Mouse (Mus musculus): Measurements from ENCODE around the gene Hspa1a.
"Not testable (repeated sequence)": the region's sequence is repeated elsewhere in the genome, so short reads cannot be mapped to it uniquely, and the experiment has no call there.

Hspa1a gene

DNA sequence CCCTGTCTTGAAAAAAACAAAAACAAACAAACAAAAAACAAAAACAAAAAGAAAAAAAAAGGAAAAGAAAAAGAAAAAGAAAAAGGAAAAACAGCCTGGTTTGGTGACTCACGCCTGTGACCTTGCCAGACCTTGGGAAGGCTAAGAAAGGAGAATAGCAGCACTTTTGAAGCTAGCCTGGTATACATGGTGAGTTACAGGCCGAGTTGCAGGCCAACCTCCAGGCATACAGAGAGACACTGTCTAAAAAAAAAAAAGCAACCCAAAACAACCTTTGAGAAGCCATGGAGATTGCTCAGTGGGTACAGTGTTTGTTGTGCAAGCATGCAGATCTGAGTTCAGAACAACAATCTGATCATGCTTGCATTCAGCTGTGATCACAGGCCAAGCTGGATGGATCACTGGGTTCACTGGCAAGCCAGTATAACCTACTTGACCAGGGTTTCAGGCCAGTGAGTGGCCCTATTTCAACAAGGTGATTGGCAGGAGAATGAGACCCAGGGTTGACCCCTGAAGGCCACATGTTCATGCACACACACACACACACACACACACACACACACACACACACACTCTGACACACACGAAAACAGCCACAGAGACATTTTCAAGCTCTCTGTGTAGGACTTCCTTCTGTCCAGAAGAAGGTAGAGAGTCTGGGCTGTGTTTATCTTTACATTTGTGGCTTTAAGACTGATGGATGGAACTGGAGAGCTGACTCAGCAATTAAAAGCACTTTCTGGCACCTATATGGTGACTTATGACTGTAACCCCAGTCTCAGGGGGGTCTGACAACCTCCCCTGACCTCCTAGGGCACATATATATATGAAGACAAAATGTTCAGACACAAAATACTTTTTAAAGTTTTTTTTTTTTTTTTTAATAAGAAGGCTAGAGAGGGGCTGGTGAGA, 3.9 kb upstream of the Hspa1a start:
- in situ Hi-C loops (cut with MseI, MboI): no loop called here

DNA sequence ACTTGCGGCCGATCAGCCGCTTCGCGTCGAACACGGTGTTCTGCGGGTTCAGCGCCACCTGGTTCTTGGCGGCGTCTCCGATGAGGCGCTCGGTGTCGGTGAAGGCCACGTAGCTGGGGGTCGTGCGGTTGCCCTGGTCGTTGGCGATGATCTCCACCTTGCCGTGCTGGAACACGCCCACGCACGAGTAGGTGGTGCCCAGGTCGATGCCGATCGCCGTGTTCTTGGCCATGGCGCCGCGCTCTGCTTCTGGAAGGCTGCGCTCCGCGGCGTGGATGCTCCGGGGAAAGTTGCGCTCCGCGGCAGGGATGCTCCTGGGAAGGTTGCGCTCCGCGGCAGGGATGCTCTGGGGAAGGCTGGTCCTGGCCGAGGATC, 275 bp downstream of the Hspa1a start:
- in situ Hi-C loops (cut with MseI, MboI): not testable (repeated sequence)

DNA sequence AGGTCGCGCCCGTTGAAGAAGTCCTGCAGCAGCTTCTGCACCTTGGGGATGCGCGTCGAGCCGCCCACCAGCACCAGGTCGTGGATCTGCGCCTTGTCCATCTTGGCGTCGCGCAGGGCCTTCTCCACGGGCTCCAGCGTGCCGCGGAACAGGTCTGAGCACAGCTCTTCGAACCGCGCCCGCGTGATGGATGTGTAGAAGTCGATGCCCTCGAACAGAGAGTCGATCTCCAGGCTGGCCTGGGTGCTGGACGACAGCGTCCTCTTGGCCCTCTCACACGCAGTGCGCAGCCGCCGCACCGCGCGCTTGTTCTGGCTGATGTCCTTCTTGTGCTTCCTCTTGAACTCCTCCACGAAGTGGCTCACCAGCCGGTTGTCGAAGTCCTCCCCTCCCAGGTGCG, 1.1 kb downstream of the Hspa1a start:
- in situ Hi-C loops (cut with MseI, MboI): not testable (repeated sequence)

DNA sequence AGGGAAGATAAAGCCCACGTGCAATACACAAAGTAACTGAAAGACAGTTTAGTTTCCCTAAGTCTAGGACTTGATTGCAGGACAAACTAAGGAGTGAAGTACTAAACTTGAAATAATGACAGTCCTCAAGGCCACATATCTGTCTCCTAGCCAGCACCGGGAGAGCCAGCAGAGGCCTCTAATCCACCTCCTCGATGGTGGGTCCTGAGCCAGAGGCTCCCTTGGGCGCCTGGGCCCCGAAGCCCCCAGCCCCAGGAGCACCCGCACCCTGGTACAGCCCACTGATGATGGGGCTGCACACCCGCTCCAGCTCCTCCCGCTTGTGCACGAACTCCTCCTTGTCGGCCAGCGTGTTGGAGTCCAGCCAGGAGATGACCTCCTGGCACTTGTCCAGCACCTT, 2.1 kb downstream of the Hspa1a start, which contains the start of gene Gm20481:
TSS of gene Gm20481 (plus strand) at position 91 of the 400 bp plus-strand sequence.
- in situ Hi-C loops (cut with MseI, MboI): not testable (repeated sequence)

DNA sequence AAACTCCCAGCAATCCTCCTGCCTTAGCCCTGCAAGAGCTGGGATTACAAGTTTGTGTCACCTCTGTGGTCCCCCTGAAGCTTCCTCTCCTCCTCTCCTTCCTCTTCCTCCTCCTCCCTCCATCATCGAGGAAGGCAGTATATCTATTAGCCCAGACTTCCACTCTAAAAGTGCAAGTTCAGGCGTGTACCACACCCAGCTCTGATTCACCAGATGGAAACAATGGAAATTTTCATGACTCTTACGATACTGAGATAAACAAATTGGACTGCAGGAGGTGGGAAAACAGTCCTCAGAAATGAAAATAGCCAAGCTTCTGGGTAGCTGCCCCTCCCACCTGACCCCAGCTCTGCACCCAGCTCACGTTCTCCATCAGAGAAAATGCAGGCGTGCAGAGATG, 6.3 kb downstream of the Hspa1a start:
- in situ Hi-C loops (cut with MseI, MboI): no loop called here

DNA sequence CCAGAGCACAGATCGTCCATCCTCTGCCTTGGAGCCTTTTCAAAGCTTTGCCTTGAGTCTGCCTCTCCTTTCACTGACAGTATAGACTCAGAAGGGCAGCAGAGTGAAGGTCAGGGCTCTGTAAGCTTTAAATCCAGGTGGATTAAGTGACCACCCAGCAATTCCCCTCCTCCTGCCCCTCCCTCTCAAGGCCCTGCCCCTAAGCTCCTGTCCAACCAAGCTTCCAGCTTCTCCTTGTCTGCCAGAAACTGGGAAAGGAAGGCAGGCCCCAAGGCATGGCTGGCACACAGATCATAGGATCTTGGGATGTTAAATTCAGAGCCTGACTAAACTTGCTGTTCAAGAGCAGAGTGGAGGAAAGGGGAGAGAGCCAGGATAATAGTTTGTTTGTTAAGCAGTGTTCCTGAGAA, 7.3 kb downstream of the Hspa1a start:
- in situ Hi-C loops (cut with MseI, MboI): no loop called here

DNA sequence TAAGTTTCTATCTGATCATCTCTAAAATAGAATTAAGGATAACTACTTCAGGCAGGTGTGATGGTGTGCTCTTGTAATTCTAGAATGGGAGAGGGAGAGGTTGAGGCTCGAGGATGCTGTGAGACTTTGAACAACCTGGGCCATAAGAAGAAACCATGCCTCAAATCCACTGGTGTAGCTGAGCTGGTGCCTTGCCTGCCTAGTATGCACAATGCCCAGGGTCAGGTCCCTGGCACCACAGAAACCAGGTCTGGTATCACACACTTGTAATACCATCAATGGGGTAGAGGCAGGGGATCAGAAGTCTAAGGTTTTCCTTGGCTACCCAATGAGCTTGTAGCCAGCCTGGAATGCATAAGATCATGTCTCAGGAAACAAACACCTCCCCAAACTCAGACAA, 9.1 kb downstream of the Hspa1a start:
- in situ Hi-C loops (cut with MseI, MboI): no loop called here

DNA sequence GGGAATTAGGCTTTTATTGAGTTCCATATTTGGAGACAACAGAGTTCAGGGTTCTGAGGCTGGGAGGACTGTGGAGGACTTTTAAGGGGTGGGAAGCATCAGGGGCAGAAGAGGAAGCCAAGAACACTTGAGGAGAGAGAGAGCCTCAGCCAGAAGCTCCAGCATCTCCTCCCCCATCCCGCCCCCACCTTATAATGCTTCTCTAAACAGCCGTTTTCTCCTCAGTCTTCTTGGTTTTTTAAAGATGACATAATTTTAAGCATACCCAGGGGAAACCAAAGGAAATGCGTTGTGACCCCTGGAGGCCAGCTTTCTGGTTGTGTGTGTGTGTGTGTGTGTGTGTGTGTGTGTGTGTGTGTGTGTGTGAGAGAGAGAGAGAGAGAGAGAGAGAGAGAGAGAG, 9.8 kb downstream of the Hspa1a start:
- in situ Hi-C loops (cut with MseI, MboI): no loop called here

DNA sequence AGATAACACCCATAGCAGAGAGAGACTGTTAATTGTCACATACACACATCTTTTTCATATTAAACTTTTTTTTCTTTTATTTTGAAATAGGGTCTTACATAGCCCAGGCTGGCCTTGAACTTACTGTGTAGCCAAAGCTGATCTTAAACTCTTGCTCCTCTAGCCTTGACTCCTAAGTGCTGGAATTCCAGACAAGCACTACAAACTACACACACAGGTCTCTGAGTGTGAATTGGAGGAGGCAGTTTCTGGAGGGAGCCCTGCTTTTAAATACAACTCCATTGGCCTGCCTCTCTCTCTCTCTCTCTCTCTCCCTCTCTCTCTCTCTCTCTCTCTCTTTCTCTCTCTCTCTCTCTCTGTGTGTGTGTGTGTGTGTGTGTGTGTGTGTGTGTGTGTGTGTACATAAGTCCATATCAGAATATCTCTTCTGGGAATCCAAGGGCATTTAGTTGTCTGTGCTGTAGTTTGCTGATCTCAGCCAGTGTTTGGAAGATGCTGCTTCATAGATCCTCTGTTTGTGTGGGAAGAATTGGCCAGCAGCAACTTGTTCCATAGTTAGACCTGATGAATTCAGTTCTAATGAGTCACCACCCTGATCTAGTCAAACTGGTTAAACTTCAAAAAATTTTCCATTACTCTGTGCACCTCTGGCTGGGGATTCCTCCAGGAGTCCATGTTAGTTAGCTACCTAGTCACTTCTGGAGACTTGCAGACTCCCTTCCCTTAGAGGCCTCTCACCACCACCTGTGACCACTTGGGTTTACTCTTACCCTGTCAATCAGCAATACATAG, 11.1 kb downstream of the Hspa1a start:
- in situ Hi-C loops (cut with MseI, MboI): no loop called here

DNA sequence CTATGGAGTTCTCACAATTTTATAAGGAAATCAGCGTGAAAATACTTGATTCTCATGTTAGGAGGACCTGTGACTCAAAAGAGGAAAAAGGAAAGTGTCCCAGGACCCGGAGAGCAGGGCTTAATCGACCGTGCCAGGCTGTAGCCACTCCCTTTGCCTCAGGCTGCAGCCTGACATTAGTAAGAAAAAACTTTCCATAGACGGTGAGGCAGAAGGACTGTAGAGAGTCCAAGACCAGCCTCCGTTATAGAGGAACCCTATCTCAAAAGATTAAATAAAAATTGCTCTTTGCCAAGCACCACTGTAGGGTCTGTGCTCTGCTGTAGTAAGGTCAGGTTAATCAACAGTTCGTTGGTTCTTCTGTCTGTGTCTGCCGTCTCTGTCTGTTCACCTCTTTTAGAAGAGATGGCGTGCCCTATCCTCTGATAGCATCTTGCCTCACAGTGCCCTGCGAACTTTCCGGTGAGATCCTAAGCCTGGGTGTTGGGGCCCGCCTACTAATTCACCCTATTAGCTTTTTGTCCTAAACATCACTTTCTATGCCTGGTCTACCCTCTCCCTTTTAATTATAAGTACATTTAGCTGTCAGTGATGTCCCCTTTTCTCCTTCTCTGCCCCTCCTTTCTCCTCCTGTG, 12.0 kb downstream of the Hspa1a start:
- in situ Hi-C loops (cut with MseI, MboI): no loop called here

DNA sequence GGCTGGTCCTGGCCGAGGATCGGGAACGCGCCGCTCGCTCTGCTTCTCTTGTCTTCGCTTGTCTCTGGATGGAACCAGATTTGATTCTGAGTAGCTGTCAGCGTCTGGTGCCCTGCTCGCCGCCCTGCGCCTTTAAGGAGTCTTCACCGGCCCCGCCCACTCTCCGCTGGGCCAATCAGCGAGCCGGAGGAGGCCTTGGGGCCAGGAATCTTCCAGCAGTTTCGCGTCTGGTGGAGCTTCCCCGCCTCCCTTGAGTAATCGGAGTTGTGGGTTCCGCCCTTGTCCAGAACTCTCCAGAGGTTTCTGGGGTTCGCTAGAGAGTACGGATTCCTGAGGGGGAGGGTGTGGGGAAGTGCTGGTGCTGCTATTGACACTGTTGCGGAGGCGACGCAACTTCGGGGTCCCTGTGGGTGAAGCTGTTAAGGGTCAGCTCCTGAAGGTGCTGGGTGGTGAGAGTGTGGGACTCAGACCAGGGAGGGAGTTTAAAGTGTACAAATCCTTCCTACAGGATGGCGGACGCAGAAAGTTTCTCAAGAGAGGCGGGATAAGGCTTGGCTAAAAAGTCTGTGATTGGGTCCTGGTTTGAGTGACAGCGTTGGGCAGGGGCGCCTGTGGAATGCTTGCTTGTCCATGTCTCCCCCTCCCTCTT, 12.7 kb downstream of the Hspa1a start, which contains the start of gene Hspa1b:
TSS of gene Hspa1b (minus strand) at position 109 of the 649 bp plus-strand sequence.
- in situ Hi-C loops (cut with MseI, MboI): not testable (repeated sequence)

DNA sequence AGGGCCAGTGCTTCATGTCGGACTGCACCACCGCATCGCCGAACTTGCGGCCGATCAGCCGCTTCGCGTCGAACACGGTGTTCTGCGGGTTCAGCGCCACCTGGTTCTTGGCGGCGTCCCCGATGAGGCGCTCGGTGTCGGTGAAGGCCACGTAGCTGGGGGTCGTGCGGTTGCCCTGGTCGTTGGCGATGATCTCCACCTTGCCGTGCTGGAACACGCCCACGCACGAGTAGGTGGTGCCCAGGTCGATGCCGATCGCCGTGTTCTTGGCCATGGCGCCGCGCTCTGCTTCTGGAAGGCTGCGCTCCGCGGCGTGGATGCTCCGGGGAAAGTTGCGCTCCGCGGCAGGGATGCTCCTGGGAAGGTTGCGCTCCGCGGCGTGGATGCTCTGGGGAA, 13.2 kb downstream of the Hspa1a start:
- in situ Hi-C loops (cut with MseI, MboI): not testable (repeated sequence)

DNA sequence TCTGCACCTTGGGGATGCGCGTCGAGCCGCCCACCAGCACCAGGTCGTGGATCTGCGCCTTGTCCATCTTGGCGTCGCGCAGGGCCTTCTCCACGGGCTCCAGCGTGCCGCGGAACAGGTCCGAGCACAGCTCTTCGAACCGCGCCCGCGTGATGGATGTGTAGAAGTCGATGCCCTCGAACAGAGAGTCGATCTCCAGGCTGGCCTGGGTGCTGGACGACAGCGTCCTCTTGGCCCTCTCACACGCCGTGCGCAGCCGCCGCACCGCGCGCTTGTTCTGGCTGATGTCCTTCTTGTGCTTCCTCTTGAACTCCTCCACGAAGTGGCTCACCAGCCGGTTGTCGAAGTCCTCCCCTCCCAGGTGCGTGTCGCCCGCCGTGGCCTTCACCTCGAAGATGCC, 14.0 kb downstream of the Hspa1a start:
- in situ Hi-C loops (cut with MseI, MboI): not testable (repeated sequence)

DNA sequence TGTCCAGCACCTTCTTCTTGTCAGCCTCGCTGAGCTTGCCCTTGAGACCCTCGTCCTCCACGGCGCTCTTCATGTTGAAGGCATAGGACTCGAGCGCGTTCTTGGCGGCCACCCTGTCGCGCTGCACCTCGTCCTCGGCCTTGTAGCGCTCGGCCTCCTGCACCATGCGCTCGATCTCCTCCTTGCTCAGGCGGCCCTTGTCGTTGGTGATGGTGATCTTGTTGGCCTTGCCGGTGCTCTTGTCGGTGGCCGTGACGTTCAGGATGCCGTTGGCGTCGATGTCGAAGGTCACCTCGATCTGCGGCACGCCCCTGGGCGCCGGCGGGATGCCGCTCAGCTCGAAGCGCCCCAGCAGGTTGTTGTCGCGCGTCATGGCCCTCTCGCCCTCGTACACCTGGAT, 14.7 kb downstream of the Hspa1a start:
- in situ Hi-C loops (cut with MseI, MboI): not testable (repeated sequence)

DNA sequence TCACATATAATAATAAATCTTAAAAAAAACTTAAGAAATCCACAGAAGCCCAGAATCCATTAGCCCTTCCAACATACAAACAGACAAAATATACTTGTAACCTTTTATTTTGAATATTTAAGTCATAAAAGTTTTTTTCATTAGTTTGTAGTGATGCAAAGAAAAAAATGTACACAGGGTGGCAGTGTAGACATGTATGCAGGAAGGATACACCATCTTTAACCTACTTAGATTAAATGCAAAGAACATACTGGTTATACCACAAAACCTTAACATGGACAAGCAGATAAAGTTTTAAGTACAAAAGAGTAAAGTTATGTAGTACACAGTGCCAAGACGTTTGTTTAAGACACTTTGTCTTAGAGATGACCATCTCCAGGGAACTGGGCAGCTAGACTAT, 15.6 kb downstream of the Hspa1a start:
- in situ Hi-C loops (cut with MseI, MboI): no loop called here

DNA sequence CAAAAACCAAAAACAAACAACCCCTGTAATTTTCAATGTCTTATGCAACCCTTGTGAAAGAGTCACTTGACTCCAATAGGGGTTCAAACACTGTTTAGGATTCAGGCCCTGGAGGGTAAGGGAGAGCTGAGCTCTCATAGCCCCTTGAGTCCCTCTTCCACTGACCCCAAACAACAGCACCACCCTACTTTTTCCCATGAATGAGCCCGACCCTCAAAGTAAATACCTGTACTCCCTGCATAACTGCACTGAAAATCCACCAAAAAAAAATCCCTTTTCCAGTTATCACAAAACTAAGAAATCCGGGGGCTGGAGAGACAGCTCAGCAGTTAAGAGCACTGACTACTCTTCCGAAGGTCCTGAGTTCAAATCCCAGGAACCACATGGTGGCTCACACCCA, 16.1 kb downstream of the Hspa1a start:
- in situ Hi-C loops (cut with MseI, MboI): no loop called here

DNA sequence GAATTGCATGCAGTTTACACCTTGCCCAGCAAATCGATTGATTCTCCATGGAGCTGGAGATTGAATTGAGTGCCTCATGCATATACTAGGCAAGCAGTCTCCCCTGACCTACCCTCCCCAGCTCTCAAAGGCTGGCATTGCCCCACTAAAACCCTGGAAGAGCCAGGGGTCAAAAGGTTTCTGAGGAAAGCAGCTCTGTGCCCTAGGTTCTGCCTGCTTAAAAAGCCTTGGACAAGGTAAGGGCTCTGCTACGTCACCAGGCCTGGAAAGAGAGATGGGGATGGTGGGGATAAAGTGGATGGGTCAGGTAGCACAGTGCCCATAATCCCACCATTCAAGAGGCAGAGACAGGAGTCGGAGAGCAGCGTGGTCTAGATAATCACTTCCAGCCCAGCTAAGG, 17.1 kb downstream of the Hspa1a start:
- in situ Hi-C loops (cut with MseI, MboI): no loop called here

DNA sequence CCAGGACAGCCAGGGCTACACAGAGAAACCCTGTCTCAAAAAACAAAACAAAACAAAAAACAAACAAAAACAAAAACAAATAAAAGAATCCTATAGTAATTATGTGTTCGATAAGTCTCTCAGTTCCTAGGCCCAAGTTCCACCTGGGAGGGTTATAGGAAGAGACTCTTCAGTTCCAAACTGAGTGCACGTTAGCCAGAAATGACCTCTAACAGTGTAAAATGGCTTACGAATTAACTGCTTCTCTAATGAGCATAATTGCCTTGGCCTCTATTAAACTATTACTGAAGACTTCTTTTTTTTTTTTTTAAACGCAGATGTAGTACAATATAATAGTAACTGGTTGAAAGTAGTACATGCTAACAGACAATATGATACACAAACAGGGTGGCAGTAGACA, 18.1 kb downstream of the Hspa1a start:
- in situ Hi-C loops (cut with MseI, MboI): no loop called here

DNA sequence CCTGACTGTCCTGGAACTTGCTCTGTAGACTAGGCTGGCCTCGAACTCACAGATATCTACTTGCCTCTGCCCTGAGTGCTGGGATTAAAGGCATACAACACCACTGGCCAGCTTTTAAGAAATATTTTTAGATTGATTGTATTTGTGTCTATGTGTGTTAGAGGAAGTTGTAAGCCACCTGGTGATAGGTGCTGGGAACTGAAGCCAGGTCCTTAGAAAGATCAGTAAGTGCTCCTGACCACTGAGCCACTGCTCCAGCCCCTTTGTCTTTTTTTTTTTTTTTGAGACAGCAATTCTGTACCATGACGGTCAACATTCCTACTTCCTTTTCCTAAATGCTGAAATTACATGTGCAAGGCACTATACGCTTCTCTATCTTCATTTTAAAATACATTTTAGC, 18.7 kb downstream of the Hspa1a start:
- in situ Hi-C loops (cut with MseI, MboI): no loop called here

DNA sequence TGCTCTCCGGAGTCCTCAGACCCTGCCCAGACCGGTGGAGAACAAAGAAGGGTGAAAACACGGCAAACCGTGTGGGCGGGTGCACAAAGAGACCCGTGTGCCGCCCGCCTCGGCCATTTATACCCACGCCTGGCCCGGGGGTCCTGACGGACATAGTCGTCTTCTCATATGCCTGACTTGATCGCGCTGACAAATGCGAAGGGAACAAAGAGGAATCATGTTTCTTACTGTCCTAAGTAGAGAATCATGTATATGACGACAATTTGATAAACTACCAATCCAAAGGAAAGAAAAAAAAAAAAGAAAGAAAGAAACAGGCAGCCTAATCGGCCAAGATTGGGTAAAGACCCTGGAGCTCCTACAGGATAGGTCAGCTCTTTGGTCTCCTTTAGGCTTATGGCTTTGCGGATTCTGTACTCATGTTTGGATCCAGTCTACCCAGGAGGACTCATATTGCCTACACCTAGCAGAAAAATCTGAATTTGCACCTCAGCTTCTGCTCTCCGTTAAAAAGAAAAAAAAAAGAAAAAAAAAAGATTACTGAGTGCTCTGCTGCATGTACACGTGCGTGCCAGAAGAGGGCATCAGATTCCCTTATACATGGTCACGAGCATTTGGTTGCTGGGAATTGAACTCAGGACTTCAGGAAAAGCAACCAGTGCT, 19.4 kb downstream of the Hspa1a start:
- in situ Hi-C loops (cut with MseI, MboI): no loop called here
